Mouse (Mus musculus): ENCODE measurements at regions not wholly inside any gene's neighbourhood (a gene's known extent, or its start where the extent isn't known, plus 50 kb on each side); places are given as distances from the start of the nearest gene placed in this dataset.
A peak's percentile ranks its signal among the peaks of the same experiment; 100 is the strongest.

DNA sequence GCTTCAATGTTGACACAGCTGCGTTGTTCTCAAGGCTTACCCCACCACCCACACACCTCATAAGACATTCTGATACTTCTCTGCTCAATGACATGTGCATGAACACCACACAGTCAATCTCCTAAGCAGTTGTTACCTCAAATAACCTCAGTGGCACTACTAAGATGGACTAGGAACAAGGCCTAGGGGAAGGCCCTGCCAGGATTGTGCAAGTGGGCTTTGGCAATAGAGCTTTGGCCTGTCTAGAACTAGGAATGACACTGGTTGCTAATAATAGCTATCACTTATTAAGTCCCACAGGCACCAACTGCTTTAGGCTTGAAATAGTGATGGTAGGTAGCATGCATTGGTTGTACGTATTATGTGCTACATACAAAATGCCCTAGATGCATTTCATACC lies 169.7 kb upstream of the Nabp1 start:
- 0 out of 2 replicates have a peak, but pooled peaks have one; percentile 27 for ATAC-seq (ENCODE audit: poor library complexity, severe bottlenecking)

GRCm38 (mm10) chr1:51644399-51644798 lies 166.2 kb upstream of the Nabp1 start:
- ATAC-seq (ENCODE audit: poor library complexity, severe bottlenecking): peak; percentile 85

GRCm38 (mm10) chr1:51643640-51644039 lies 165.4 kb upstream of the Nabp1 start:
- no peak for ATAC-seq (ENCODE audit: poor library complexity, severe bottlenecking)

GRCm38 (mm10) chr1:51638519-51639302 lies 160.5 kb upstream of the Nabp1 start:
- no peak for ATAC-seq (ENCODE audit: poor library complexity, severe bottlenecking)

DNA sequence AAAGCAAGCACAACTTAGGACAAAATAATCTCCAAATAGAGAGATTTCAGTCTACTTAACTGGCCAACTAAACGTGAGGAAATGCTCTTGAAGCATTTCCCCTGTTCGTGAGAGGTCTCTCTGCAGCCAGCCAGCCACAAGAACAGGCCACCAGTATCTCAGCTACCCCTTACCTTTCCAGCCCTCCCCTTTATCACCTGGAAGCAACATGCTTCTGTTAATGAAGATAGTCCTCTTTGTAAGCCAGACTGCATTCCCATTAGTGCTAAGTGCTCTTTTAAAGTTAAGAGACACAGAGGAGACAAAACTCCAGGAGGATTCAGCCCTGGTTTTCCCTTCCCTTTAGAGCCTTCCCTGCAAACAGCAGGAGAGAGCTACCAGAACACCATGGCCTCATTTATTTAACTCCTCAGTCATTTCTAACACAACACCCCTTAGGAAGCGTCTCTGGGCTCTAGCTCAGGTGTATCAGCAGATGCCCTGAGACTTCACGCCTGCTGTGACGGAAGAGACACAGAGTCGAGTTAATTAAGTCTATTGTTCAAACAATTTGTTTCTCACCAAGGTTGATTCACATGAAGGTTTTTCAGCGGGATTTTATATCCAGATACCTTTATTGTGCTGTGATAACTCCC lies 157.8 kb upstream of the Nabp1 start:
- ATAC-seq (ENCODE audit: poor library complexity, severe bottlenecking): no peak

- no peak for ATAC-seq (ENCODE audit: poor library complexity, severe bottlenecking)
Measured at GRCm38 (mm10) chr1:51633795-51634194, 155.6 kb upstream of the Nabp1 start.

GRCm38 (mm10) chr1:51632851-51633250 lies 154.6 kb upstream of the Nabp1 start:
- no peak for ATAC-seq (ENCODE audit: poor library complexity, severe bottlenecking)

DNA sequence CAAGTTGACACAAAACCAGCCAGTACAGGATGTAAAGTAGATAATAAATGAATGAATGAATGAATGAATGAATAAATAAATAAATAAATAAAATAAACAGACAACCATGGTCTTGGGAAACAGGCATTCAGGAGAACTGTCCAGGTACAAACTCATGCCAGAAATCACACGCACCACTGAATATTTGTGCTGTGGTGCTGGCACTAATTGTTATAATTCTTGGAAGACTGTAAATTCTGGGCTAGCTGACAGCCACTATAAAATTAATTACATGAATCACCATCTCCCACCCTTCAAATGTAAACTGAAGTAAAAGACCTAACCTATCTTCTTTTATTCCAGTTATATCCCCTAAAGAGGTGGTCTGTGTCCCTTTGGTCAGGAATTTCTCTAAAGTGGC lies 151.6 kb upstream of the Nabp1 start:
- ATAC-seq (ENCODE audit: poor library complexity, severe bottlenecking): no peak

- ATAC-seq (ENCODE audit: poor library complexity, severe bottlenecking): no peak
Measured at GRCm38 (mm10) chr1:51628137-51628793, 150.0 kb upstream of the Nabp1 start.

- ATAC-seq (ENCODE audit: poor library complexity, severe bottlenecking): 0 out of 2 replicates have a peak, but pooled peaks have one; percentile 43
Measured at GRCm38 (mm10) chr1:51626303-51626702, 148.1 kb upstream of the Nabp1 start.

- no peak for ATAC-seq (ENCODE audit: poor library complexity, severe bottlenecking)
Measured at GRCm38 (mm10) chr1:51625079-51625478, 146.9 kb upstream of the Nabp1 start.

GRCm38 (mm10) chr1:51624551-51624950 lies 146.3 kb upstream of the Nabp1 start:
- peak; percentile 21; the same call in 1 of the 2 replicates for ATAC-seq (ENCODE audit: poor library complexity, severe bottlenecking)

- no peak for ATAC-seq (ENCODE audit: poor library complexity, severe bottlenecking)
Measured at GRCm38 (mm10) chr1:51622986-51623385, 144.8 kb upstream of the Nabp1 start.

DNA sequence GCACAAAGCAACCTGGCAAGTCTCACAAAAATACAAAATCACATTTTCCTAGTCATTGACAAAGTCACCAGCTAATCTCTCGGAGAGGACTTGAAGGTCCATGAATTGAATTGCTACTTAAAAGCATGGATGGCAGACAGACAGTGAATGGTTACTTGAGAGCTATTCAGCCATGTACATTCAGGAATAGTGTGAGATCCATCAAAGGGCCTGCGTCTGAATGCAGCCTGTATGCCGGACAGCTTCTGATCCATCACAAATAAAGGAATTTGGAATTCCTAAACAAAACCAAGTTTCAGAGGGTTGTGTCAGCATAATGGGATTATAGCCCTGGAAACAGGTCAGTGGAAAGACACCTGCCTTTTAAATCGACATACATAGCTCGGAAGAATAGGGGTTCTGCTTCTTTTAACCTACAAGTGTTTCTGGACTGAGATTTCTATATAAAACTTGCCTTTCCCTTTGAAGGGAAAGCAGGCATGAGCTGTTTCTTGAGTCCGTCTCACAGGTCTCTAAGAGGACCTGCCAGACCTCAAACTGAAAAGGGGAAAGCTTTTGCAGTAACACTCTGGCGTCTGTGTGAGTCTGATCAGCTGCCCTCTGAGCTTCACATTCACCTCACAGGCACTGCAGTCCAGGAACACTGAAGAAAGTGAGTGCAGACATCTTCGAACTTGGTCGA lies 144.1 kb upstream of the Nabp1 start:
- no peak for ATAC-seq (ENCODE audit: poor library complexity, severe bottlenecking)

GRCm38 (mm10) chr1:51621062-51621461 lies 142.8 kb upstream of the Nabp1 start:
- ATAC-seq (ENCODE audit: poor library complexity, severe bottlenecking): no peak

DNA sequence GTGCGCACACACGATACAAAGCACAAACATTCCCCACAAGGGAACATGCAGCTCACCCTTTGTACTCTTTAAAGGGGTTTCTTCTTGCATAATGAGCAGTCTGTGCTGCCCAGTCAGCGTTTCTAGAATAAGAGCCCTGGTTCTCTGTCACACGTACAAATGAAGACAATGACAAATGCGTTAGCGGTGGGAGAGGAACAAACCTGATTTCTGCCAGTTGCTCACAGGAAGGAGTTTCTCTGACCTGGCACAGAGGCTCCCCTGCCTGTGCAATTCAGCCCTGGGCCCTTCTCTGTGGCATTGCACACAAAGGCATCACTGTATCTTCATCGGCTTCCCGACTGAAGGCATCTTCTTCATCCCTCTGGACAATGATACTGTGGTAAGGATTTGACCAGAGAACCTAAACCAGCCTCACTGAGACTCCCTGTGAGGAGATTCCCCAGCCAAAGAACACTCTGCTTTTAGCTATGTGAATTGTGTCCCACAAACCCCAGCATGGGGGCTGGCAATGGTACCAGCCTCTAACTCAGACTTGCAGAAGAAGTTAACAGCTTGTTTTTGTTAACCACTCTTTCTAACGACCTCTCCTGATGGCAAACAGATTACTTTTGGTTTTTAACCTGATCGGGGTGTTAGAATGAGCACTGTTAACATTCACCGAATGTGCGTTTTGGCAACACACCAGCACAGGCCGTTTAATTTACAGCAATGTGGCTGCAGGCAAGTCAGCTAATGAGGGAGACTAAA lies 139.5 kb upstream of the Nabp1 start:
- no peak for ATAC-seq (ENCODE audit: poor library complexity, severe bottlenecking)

DNA sequence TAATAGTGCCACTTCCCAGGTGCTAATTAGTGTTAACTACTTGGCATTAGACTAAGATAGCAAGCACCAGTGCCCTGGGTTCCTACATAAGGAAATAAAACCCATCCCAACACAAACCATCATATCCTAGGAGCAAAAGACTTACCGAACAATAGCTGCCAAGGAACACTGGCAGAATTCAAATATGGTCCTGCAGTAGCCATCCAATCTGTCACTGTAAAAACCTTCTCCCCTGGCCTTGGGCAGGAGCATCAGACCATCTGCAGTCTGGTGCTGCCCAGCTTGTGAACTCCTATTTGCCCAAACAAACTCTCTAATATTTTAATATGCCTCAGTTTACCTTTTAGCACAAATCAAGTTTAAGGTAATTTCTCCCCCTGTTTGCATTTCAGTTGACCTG lies 137.9 kb upstream of the Nabp1 start:
- ATAC-seq (ENCODE audit: poor library complexity, severe bottlenecking): no peak

GRCm38 (mm10) chr1:51615523-51615922 lies 137.3 kb upstream of the Nabp1 start:
- ATAC-seq (ENCODE audit: poor library complexity, severe bottlenecking): peak; percentile 77

DNA sequence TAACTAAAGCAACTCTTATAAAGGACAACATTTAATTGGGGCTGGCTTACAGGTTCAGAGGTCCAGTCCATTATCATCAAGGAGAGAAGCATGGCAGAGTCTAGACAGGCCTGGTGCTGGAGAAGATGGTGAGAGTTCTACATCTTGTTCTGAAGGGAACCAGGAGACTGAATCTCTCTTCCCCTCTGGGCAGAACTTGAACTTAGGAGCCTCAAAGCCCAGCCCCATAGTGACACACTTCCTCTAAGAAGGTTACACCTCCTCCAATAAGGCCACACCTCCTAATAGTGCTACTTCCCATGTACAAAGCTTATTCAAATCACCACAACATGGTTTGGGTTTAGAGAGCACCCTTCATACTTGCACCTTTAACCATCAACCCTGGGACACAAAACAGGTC lies 136.5 kb upstream of the Nabp1 start:
- ATAC-seq (ENCODE audit: poor library complexity, severe bottlenecking): peak; percentile 63

DNA sequence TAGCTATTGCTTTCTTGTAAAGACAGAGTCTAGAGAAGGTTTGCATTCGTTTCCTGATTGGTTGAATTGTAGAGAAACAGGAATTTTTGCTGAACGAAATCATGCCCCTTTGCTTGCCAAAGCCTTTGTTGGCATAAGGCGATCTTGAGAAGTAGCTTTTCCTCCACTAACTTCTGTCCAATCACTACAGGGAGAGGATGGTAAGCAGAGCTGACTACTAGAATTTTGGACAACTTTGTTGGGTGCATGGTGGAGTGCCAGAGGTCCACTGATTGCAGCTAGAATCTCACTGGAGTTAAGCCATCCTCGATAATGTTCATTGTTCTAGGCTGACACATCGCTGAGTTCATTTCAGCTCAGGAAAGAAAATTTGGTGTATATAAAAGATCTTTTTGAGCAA lies 131.1 kb upstream of the Nabp1 start:
- no peak for ATAC-seq (ENCODE audit: poor library complexity, severe bottlenecking)

GRCm38 (mm10) chr1:51607437-51607855 lies 129.2 kb upstream of the Nabp1 start:
- no peak for ATAC-seq (ENCODE audit: poor library complexity, severe bottlenecking)

All from megakaryocyte, adult 5-6 weeks (primary cell).